Mouse (Mus musculus) kidney, postnatal 36 days (tissue): ENCODE results near the gene Cbfb.
A peak's percentile ranks its signal among the peaks of the same experiment; 100 is the strongest.
"Not testable (repeated sequence)": the region's sequence is repeated elsewhere in the genome, so short reads cannot be mapped to it uniquely, and the experiment has no call there.

Experiments
- DNase-seq, 2 experiments: peaks; one replicate each; pipeline ENCODE4 v3.0.0; 2021 to 2022; ENCODE audit warnings: mixed read lengths in 2 of 2

The Cbfb gene

DNA sequence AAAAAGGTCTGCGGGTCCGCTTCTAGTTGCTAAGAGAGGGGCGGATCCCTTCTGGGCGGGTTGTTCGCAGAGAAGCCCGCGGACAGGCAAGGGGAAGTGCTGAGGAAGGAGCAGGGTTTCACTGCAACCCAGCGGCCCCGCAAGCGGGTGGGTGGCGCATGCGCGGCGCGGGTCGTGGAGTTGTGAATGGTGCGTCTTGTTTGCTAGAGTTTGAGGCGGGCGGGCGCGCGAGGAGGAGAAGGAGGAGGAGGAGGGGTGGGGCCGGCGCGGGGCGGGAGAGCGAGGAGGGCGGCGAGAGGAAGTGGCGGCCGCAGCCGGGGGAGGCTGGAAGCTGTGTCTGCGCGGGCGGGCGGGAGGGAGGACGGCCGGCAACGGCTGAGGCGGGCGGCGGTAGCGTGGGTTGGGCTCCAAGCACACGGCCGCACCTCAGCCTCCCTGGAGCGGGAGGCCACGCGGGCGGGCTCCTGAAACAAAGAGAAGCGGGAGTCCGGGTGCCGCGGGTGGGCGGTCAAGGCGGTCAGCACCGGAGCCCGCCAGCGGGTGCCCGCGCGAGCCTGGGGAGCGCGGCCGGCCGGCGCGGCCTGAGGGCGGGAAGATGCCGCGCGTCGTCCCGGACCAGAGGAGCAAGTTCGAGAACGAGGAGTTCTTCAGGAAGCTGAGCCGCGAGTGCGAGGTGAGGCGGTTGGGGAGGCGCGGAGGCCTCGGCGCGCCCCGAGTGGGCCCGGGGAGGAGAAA lies at the start of gene Cbfb:
Gene Cbfb (plus strand): TSS at position 294 of the 735 bp plus-strand sequence.
- DNase-seq = peak; percentile 98

- no peak for DNase-seq
Observed at GRCm38 (mm10) chr8:105129864-105130263, 40.6 kb upstream of the Cbfb start.

GRCm38 (mm10) chr8:105131509-105131908 lies 39.0 kb upstream of the Cbfb start, which contains the start of gene Ces4a:
Ces4a (plus strand) TSS chr8:105131800.
- no peak for DNase-seq

DNA sequence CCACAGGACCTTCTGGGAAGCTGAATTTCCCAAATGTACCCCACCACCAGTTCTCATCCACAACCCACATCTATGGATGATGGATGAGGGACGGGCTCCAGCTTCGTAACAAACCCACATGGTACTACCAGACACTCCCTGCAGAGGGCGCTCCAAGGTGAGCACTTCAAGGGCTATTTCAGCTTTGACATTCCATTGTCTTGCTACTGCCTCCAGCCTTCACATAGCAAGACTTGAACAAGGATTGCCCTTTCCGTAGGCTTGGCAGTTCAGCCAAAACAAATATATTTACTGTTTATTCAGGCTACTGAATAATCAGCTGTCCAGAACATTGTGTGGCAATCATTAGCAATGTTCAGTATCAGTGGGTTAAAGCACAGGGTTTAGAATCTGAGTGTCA lies 32.1 kb upstream of the Cbfb start:
- DNase-seq = peak; percentile 79 to 93

DNA sequence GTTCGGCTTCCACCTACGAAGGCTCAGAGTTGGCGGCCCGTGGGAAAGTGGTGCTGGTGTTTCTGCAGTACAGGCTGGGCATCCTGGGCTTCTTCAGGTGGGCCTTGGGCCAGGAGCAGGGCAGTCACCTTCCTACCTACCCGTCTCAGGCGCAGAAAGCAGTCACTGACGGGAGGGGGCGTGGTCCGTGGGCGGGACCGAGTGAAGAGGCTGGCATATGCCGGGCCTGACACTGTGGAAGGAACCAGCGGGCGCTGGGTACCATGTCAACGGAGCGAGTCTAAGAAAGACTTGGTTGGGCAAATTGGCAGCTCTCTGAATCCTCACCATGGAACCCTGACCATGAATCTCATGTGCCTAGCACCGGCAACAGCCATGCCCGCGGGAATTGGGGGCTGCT lies 28.1 kb upstream of the Cbfb start:
- peak in 1 of 2 experiments; percentile 40 for DNase-seq

DNA sequence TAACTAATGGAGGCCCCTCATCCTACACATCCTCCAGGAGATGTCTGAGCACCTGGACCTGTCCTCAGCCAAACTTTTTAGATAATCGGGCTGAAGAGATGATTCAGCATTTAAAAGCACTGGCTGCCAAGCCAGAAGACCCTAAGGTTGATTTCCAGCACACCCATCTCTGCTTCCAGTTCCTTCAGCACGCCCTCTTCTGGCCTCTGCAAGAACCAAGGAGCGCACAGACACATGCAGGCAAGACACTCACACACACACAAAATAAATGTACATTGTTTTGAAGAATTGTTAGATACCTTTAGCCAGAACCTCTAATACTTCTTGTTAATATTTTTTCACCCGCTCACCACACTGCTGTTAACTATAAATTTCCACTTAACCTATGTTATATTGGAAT lies 18.8 kb upstream of the Cbfb start:
- DNase-seq = no peak

GRCm38 (mm10) chr8:105152623-105153398 lies 17.7 kb upstream of the Cbfb start:
- peak; percentile 92 to 94 for DNase-seq

- no peak for DNase-seq
Observed at GRCm38 (mm10) chr8:105154316-105154715, 16.2 kb upstream of the Cbfb start.

DNA sequence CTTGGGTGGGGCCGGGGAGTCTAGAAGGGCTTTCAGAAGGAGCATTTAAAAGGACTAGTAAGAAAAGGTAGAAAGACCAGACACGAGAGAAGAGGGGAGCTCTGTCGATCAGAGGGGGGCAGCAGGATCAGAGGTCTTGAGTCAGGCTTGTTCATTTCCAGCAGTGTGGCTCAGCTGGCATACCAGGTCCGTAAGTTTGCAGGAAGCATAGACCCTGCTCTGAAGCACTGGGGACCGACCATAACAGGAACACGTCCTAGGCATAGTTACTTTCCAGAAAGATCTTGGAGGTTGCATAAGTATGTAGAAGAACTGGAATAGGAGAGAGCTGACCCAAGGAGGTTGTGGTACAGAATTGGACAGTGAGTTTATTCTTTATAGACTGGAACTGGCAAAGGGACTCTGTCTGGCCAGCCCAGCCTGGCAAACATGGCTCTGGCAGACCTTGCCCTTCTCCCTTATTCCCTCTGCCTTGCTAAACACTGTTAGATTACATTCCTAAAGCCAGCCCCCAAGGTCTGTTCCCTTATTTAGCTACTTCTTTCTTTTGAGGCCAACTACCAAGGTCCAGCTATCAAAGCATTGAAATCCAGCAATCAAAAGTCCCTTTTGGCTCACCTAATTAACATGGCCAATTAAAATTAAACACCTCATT lies 15.3 kb upstream of the Cbfb start:
- no peak for DNase-seq

GRCm38 (mm10) chr8:105157555-105157954 lies 12.9 kb upstream of the Cbfb start:
- DNase-seq = peak; percentile 11 to 63

- DNase-seq = peak in 1 of 2 experiments; percentile 27
Observed at GRCm38 (mm10) chr8:105158084-105158483, 12.4 kb upstream of the Cbfb start.

DNA sequence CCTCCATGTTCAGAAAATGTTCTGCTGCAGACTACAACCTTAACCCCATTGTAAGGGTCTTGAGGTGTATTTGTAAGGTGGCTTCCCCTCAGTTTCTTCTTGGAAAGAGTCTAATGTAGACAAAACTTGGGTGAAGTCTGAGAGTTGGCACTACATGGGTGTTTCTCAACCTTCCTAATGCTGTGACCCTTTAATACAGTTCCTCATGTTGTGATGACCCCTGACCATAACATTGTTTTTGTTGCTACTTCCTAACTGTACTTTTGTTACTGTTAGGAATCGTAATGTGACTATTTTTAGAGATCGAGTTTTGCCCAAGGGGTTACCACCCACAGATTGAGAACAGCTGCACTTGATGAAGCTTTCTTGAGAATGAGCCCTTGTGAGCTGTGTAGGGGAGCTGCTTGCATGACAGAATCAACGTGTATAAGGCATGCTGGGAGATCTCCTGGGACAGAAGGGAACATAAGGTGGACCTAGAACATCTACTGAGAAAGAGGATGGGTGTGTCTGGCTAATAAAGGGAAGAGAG lies 9.3 kb upstream of the Cbfb start:
- DNase-seq = no peak

DNA sequence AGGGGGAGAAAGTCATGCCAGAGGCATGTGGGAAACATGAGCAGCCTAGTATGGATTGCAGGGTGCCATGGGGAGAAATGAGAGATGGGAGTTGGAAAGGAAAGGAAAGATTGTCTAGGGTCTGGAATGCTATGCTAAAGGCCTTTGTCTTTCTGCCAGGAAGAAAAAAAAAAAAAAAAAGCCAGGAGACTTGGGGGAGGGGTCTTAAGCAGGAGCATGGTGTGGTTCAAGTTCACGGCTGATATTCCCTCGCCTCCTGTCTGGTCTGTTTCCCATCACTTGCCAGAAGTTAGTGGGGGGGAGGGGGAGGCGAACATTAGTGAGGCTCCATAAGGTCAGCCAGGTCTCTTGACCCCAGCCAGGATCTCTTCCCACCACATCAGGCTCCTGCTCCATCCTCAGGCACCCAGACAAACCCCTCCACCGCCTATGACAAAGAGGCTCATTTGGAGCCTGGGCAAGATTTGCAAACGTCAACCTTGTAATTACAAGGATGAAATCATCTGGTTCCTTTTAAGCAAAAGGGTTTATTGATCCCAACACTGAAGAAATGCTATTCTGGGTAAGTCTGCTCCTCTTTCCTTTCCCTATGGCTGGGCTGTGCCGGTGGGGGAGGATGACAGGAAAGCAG lies 6.1 kb upstream of the Cbfb start:
- DNase-seq = no peak

- DNase-seq = no peak
Observed at GRCm38 (mm10) chr8:105165191-105165590, 5.3 kb upstream of the Cbfb start.

GRCm38 (mm10) chr8:105167116-105167515 lies 3.4 kb upstream of the Cbfb start:
- DNase-seq = no peak

- DNase-seq = no peak
Observed at GRCm38 (mm10) chr8:105169582-105169981, 892 bp upstream of the Cbfb start.

DNA sequence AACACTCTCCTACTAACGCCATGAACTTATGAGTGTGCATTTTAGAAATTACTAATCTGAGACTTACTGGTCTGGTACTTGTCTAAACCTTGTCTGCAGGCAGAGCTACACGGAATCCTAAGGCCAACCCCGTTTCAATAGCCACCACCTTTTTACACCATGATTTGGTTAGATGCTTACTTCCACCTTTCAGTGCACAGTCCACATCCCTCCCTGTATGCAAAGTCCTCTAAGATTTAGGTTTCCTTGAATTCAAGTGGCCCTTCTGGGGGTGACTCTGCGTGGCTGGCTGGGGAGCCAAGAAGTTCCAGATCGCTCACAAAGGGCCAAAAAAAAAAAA lies 463 bp upstream of the Cbfb start:
- no peak for DNase-seq

GRCm38 (mm10) chr8:105171116-105172002 lies 885 bp downstream of the Cbfb start:
- peak; percentile 65 to 80 for DNase-seq

- no peak for DNase-seq
Observed at GRCm38 (mm10) chr8:105172003-105172362, 1.5 kb downstream of the Cbfb start.

DNA sequence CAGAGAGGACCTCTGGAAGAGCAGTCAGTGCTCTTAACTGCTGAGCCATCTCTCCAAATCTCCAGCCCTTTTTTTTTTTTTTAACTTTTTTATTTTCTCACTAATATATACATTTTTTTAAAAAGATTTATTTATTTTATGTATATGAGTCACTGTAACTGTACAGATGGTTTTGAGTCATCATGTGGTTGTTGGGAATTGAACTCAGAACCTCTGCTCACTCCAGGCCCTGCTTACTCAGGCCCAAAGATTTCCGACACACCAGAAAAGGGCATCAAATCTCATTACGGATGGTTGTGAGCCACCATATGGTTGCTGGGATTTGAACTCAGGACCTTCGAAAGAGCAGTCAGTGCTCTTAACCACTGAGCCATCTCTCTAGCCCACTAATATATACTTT lies 4.8 kb downstream of the Cbfb start:
- not testable (repeated sequence) for DNase-seq

DNA sequence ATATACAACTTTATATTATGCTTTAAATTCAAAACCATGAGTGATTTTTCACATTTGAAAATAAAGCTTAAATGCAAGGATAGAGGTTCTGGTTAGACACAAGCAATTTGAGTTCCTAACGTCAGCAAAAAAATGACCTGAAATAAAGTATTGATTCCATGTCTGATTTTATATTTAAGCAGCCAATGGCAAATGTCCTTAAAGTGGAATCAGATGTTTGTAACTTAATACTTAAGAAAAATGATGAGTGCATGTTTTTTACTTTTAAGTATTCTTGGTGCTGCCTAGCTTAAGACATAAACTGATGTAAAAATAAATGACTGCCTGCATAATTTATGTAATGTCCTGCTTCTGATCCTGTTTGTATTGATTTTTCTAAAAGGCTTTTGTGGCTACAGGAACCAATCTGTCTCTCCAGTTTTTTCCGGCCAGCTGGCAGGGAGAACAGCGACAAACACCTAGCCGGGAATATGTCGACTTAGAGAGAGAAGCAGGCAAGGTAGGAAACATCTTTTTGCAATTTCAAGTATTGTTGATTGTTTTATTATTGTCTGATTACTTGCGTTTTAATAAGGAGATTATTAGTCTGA lies 7.8 kb downstream of the Cbfb start:
- no peak for DNase-seq

GRCm38 (mm10) chr8:105182201-105182600 lies 11.7 kb downstream of the Cbfb start:
- DNase-seq = no peak
